Mouse (Mus musculus): ENCODE measurements around the gene Borcs7. TPM values are rescaled to one million over a fixed set of nuclear protein-coding genes. Genes with fewer than 3 reads are reported as not detected.

Gene Borcs7
- polyA plus RNA-seq, 1 experiment from 2014 or later = 18.0 TPM

- Histone ChIP-seq H3K4me3 (ENCODE audit: low read depth, low read length) (no peak overlapping the region), H3K4me2 (ENCODE audit: low read length) (no peak overlapping the region), H3K9me3 (ENCODE audit: control insufficient read depth, low read length) (no peaks in the 10 kb centered on the region), H3K4me1 (replicated peaks; ENCODE audit: control insufficient read depth, insufficient read depth, low read length) (no peaks in the 10 kb centered on the region), H3K27ac (ENCODE audit: low read depth) (no peak overlapping the region), H3K9ac (ENCODE audit: low read length) (no peak overlapping the region), H3K36me3 (ENCODE audit: control insufficient read depth, insufficient read depth, low read length) (peaks cover 11% of the 10 kb centered on the region), H3K27me3 (replicated peaks; ENCODE audit: control insufficient read depth, insufficient read depth, low read length) (no peaks in the 10 kb centered on the region)
- DNase-seq (ENCODE audit: low spot score) (no peak), ATAC-seq (replicated peaks; ENCODE audit: low FRiP score, low TSS enrichment, low read depth) (no peak)
- 94% methylated on average over 8 of the region's 8 CpGs for WGBS
Observed at GRCm38 (mm10) chr19:46696482-46696881, 6.8 kb downstream of the Borcs7 start.

- 94% methylated on average over 7 of the region's 7 CpGs for WGBS
- no peaks in the 10 kb centered on the region for H3K27me3 ChIP-seq (replicated peaks; ENCODE audit: control insufficient read depth, insufficient read depth, low read length)
- no peak overlapping the region for H3K4me2 ChIP-seq (ENCODE audit: low read length)
- H3K27ac ChIP-seq (ENCODE audit: low read depth) = no peak overlapping the region
- H3K4me3 ChIP-seq (ENCODE audit: low read depth, low read length) = no peak overlapping the region
- ATAC-seq (replicated peaks; ENCODE audit: low FRiP score, low TSS enrichment, low read depth) (no peak), DNase-seq (ENCODE audit: low spot score) (no peak)
- no peaks in the 10 kb centered on the region for H3K9me3 ChIP-seq (ENCODE audit: control insufficient read depth, low read length)
- no peak overlapping the region for H3K9ac ChIP-seq (ENCODE audit: low read length)
- peaks cover 11% of the 10 kb centered on the region for H3K36me3 ChIP-seq (ENCODE audit: control insufficient read depth, insufficient read depth, low read length)
- no peaks in the 10 kb centered on the region for H3K4me1 ChIP-seq (replicated peaks; ENCODE audit: control insufficient read depth, insufficient read depth, low read length)
Observed at GRCm38 (mm10) chr19:46696943-46697342, 7.2 kb downstream of the Borcs7 start.

GRCm38 (mm10) chr19:46697840-46698517 is 8.3 kb downstream of the Borcs7 start:
- H3K27ac ChIP-seq (ENCODE audit: low read depth) = no peak overlapping the region
- no peaks in the 10 kb centered on the region for H3K9me3 ChIP-seq (ENCODE audit: control insufficient read depth, low read length)
- H3K27me3 ChIP-seq (replicated peaks; ENCODE audit: control insufficient read depth, insufficient read depth, low read length) = no peaks in the 10 kb centered on the region
- H3K36me3 ChIP-seq (ENCODE audit: control insufficient read depth, insufficient read depth, low read length) = peaks cover 15% of the 10 kb centered on the region
- H3K9ac ChIP-seq (ENCODE audit: low read length) = no peak overlapping the region
- WGBS = 60% methylated on average over 19 of the region's 19 CpGs
- H3K4me3 ChIP-seq (ENCODE audit: low read depth, low read length) = no peak overlapping the region
- no peak for DNase-seq (ENCODE audit: low spot score)
- H3K4me2 ChIP-seq (ENCODE audit: low read length) = no peak overlapping the region
- no peaks in the 10 kb centered on the region for H3K4me1 ChIP-seq (replicated peaks; ENCODE audit: control insufficient read depth, insufficient read depth, low read length)
- ATAC-seq (replicated peaks; ENCODE audit: low FRiP score, low TSS enrichment, low read depth) = no peak

- Histone ChIP-seq H3K4me2 (ENCODE audit: low read length) (no peak overlapping the region), H3K4me1 (replicated peaks; ENCODE audit: control insufficient read depth, insufficient read depth, low read length) (no peaks in the 10 kb centered on the region), H3K27ac (ENCODE audit: low read depth) (no peak overlapping the region), H3K36me3 (ENCODE audit: control insufficient read depth, insufficient read depth, low read length) (peaks cover 15% of the 10 kb centered on the region), H3K9ac (ENCODE audit: low read length) (no peak overlapping the region), H3K4me3 (ENCODE audit: low read depth, low read length) (no peak overlapping the region), H3K9me3 (ENCODE audit: control insufficient read depth, low read length) (no peaks in the 10 kb centered on the region), H3K27me3 (replicated peaks; ENCODE audit: control insufficient read depth, insufficient read depth, low read length) (no peaks in the 10 kb centered on the region)
- WGBS = 70% methylated on average over 10 of the region's 10 CpGs
- ATAC-seq (replicated peaks; ENCODE audit: low FRiP score, low TSS enrichment, low read depth) = no peak
- DNase-seq (ENCODE audit: low spot score) = no peak
Observed at GRCm38 (mm10) chr19:46699011-46699481, 9.3 kb downstream of the Borcs7 start.

- Histone ChIP-seq H3K27ac (ENCODE audit: low read depth) (no peak overlapping the region), H3K4me1 (replicated peaks; ENCODE audit: control insufficient read depth, insufficient read depth, low read length) (no peaks in the 10 kb centered on the region), H3K9me3 (ENCODE audit: control insufficient read depth, low read length) (no peaks in the 10 kb centered on the region), H3K4me2 (ENCODE audit: low read length) (no peak overlapping the region), H3K9ac (ENCODE audit: low read length) (no peak overlapping the region), H3K27me3 (replicated peaks; ENCODE audit: control insufficient read depth, insufficient read depth, low read length) (no peaks in the 10 kb centered on the region), H3K4me3 (ENCODE audit: low read depth, low read length) (no peak overlapping the region), H3K36me3 (ENCODE audit: control insufficient read depth, insufficient read depth, low read length) (peaks cover 15% of the 10 kb centered on the region)
- no peak for DNase-seq (ENCODE audit: low spot score)
- WGBS = 80% methylated on average over 9 of the region's 9 CpGs
- ATAC-seq (replicated peaks; ENCODE audit: low FRiP score, low TSS enrichment, low read depth) = no peak
Observed at GRCm38 (mm10) chr19:46701156-46701555, 11.4 kb downstream of the Borcs7 start.

- Histone ChIP-seq H3K9ac (ENCODE audit: low read length) (no peak overlapping the region), H3K4me1 (replicated peaks; ENCODE audit: control insufficient read depth, insufficient read depth, low read length) (peaks cover 4% of the 10 kb centered on the region; the same call in 1 of the 2 replicates), H3K36me3 (ENCODE audit: control insufficient read depth, insufficient read depth, low read length) (peaks cover 10% of the 10 kb centered on the region), H3K27me3 (replicated peaks; ENCODE audit: control insufficient read depth, insufficient read depth, low read length) (no peaks in the 10 kb centered on the region), H3K27ac (ENCODE audit: low read depth) (no peak overlapping the region), H3K9me3 (ENCODE audit: control insufficient read depth, low read length) (no peaks in the 10 kb centered on the region), H3K4me2 (ENCODE audit: low read length) (no peak overlapping the region), H3K4me3 (ENCODE audit: low read depth, low read length) (no peak overlapping the region)
- WGBS = 59% methylated on average over 7 of the region's 7 CpGs
- no peak for DNase-seq (ENCODE audit: low spot score)
- no peak for ATAC-seq (replicated peaks; ENCODE audit: low FRiP score, low TSS enrichment, low read depth)
Observed at GRCm38 (mm10) chr19:46705779-46706495, 16.2 kb downstream of the Borcs7 start.

- peak; percentile 58 for ATAC-seq (replicated peaks; ENCODE audit: low FRiP score, low TSS enrichment, low read depth)
Observed at GRCm38 (mm10) chr19:46706540-46707295, 17.0 kb downstream of the Borcs7 start.

GRCm38 (mm10) chr19:46707296-46708151 is 17.8 kb downstream of the Borcs7 start, which contains the start of gene As3mt:
Gene As3mt (plus strand): TSS chr19:46707458.
- H3K9me3 ChIP-seq (ENCODE audit: control insufficient read depth, low read length) = no peaks in the 10 kb centered on the region
- H3K4me3 ChIP-seq (ENCODE audit: low read depth, low read length) = peak within 1 kb of the TSS; percentile 48
- ATAC-seq (replicated peaks; ENCODE audit: low FRiP score, low TSS enrichment, low read depth) = peak; percentile 89
- H3K9ac ChIP-seq (ENCODE audit: low read length) = peak within 1 kb of the TSS; percentile 53
- DNase-seq (ENCODE audit: low spot score) = peak; percentile 86
- H3K36me3 ChIP-seq (ENCODE audit: control insufficient read depth, insufficient read depth, low read length) = no peaks in the 10 kb centered on the region
- no peaks in the 10 kb centered on the region for H3K27me3 ChIP-seq (replicated peaks; ENCODE audit: control insufficient read depth, insufficient read depth, low read length)
- peak within 1 kb of the TSS; percentile 73 for H3K27ac ChIP-seq (ENCODE audit: low read depth)
- WGBS = 7% methylated on average over 31 of the region's 31 CpGs
- peaks cover 4% of the 10 kb centered on the region; the same call in 1 of the 2 replicates for H3K4me1 ChIP-seq (replicated peaks; ENCODE audit: control insufficient read depth, insufficient read depth, low read length)
- H3K4me2 ChIP-seq (ENCODE audit: low read length) = peak within 1 kb of the TSS; percentile 77

More at GRCm38 (mm10) chr19:46706540-46707295, 17.0 kb downstream of the Borcs7 start:
- peaks cover 4% of the 10 kb centered on the region; the same call in 1 of the 2 replicates for H3K4me1 ChIP-seq (replicated peaks; ENCODE audit: control insufficient read depth, insufficient read depth, low read length)
- no peaks in the 10 kb centered on the region for H3K9me3 ChIP-seq (ENCODE audit: control insufficient read depth, low read length)
- 0 out of 2 replicates have a peak, but pooled peaks cover 4% of the 10 kb centered on the region for H3K36me3 ChIP-seq (ENCODE audit: control insufficient read depth, insufficient read depth, low read length)
- peak overlapping the region; percentile 77 for H3K4me2 ChIP-seq (ENCODE audit: low read length)
- H3K4me3 ChIP-seq (ENCODE audit: low read depth, low read length) = peak overlapping the region; percentile 48
- no peaks in the 10 kb centered on the region for H3K27me3 ChIP-seq (replicated peaks; ENCODE audit: control insufficient read depth, insufficient read depth, low read length)
- no peak overlapping the region for H3K9ac ChIP-seq (ENCODE audit: low read length)
- DNase-seq (ENCODE audit: low spot score) = no peak
- 63% methylated on average over 9 of the region's 9 CpGs for WGBS
- H3K27ac ChIP-seq (ENCODE audit: low read depth) = peak overlapping the region; percentile 9; the same call in 1 of the 2 replicates
